Mouse (Mus musculus): ENCODE measurements at regions not wholly inside any gene's neighbourhood (a gene's known extent, or its start where the extent isn't known, plus 50 kb on each side); places are given as distances from the start of the nearest gene placed in this dataset.
"Not testable (repeated sequence)": the region's sequence is repeated elsewhere in the genome, so short reads cannot be mapped to it uniquely, and the experiment has no call there.

- DNase-seq, result no peak
Measured at GRCm38 (mm10) chr17:29430401-29430800, 60.2 kb upstream of the Pim1 start.

- no peak for DNase-seq
Measured at GRCm38 (mm10) chr17:29430806-29431205, 59.7 kb upstream of the Pim1 start.

GRCm38 (mm10) chr17:29431553-29432297, 58.8 kb upstream of the Pim1 start:
- no peak for DNase-seq

DNA sequence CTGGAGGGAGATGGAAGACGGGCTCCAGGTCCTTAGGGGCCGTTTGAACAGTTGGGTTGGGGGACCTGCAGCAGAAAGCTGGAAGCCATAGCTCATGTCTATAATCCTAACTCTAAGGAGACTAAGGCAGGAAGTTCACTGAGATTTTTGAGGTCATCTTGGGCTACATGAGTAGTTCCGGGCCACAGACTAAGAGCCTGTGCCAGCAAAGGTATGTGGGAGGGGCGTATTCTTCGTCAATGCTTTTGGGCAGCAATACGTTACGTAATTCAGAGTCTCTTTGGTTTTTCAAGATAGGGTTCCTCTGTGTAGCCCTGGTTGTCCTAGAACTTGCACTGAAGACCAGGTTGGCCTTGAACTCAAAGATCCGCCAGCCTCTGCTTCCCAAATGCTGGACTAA, 57.9 kb upstream of the Pim1 start:
- DNase-seq, result no peak

GRCm38 (mm10) chr17:29433370-29433769, 57.2 kb upstream of the Pim1 start:
- no peak for DNase-seq

DNA sequence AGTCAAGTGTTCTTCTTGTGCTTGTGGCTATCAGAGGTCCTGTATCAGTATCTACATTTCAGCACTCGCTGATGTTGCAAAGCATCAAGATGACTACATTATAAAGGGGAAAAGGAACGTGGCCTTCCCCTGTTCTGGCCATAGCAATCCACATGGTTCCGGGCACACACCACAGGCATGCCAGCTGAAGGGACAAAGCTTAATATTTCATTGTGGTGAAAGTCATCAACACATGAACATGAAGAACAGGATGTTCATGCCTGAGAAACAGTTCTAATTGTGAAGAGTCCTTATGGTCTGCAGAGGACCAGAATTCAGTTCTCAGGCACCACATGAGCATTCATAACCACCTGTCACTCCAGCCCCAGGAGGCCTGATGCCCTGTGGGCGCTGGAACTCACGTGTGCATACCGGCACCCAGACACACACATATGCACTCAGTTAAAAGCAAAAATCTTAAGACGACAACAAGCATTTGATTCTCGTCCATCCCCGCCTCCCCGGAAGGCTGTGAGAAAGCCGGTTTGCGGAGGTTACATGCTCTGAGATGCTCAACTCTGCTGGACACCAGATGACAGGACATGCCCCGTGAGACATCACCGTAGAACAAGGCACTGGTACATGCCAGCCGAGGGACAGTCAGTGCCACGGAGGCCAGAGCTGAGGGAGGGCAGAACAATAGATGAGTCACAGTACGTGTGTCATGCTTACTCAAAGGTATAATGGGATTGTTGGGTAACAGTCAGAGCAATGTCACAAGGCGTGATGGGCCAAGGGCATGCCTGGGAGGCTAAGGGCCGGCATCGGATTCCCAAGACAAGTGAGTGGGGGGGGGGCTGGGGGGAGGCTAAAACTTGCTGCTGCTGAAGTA, 56.2 kb upstream of the Pim1 start:
- no peak for DNase-seq

GRCm38 (mm10) chr17:29435345-29436006, 55.1 kb upstream of the Pim1 start:
- DNase-seq, result no peak

DNA sequence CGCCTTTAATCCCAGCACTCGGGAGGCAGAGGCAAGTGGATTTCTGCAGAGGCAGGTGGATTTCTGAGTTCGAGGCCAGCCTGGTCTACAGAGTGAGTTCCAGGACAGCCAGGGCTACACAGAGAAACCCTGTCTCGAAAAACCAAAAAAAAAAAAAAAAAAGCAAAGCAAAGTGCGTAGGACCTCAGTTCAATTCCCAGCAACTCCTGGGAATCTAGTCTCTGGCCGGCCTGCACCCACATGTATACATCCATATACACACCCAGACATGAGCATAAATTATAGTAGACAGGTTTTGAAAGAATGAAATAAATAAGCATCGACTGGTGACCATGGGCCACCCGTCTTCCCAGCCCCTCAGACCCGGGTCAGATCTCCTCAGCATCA, 54.1 kb upstream of the Pim1 start:
- not testable (repeated sequence) for DNase-seq

DNA sequence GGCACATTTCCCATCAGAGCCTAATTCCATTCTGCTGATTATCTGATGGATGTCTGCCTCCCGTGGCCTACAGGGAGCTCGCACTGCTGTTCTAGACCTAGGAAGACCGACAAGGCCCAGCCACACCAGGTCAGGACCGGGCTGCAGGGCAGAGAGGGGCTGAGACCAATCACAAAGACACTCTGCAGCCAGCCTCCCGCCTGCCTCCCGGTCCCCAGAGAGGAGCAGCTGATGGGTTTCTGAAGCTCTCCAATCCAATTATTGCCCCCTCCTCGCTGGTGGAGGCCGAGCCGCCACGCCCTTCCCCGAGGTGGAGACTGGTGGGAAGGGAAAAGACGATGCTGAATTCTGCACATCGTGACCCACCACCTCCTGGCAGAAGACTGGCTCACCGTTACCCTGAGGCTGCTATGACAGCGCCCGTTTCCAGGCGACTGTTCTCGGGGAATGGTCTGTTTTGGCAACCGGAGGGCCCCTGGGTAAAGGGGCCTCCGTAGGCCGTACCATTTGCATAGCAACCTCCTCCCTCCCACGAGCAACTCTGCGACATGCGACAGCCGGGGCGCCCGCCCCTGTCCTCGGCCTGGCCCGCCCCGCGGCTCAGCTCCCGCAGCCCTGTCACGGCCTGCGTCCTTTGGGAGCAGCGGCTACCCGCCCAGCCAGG, 53.5 kb upstream of the Pim1 start:
- DNase-seq, result peak; percentile 48 to 67

DNA sequence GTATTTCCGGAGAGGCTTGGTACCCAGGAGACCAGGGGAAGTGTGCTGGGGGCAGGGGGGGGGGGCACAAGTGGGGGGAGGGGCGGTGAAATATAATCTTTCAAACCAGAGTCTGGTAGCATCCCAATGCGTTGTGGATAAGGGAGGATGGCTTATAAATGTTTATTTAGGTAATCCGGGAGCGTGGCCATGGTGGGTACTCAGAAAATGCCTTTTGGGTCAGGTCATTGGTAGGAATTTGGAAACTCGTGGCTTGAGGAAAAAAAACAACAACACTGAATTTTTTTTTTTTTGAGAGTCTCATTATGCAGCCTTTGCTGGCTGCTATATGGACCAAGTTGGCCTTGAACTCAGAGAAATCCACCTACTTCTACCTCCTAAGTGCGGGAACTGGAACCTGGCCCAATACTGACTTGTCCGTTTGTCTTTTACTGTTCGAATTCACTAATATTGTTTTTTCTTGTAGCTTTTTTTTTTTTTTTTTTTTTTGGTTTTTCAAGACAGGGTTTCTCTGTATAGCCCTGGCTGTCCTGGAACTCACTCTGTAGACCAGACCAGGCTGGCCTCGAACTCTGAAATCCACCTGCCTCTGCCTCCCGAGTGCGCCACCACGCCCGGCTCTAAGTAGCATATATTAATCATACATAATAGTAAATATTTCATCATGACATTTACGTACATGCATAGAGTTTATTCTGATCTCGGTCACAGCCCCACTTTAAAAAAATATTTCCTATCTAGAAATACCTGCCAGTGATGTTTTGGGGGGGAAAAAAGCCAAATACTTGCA, 52.8 kb upstream of the Pim1 start:
- no peak for DNase-seq

GRCm38 (mm10) chr17:29438347-29439235, 52.0 kb upstream of the Pim1 start:
- DNase-seq, result peak in 1 of 2 experiments; percentile 24

DNA sequence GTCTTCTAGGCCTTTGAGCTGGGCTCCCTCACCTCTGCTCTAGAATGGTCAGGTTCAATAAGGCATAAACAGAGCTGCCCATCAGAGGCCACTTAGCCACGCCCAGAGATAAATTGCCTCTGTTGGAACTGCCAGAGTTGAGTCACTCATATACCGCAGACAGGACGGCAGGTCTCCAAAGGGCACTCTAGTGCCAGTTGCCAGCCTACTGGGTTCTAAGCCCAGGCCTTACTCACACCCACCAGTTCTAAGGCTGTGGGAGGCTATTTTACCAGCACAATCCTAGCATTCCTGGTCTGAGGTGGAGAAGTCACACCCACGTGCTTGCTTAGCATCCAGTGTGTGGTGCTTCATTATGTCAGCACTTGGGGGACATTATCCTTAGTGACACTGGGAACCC, 50.6 kb upstream of the Pim1 start:
- no peak for DNase-seq

- DNase-seq, result no peak
Measured at GRCm38 (mm10) chr17:29440490-29440889, 50.1 kb upstream of the Pim1 start.

Measured in cerebellum, postnatal 36 days (tissue).